Mouse (Mus musculus) embryonic facial prominence, embryonic 10.5 days (tissue): ENCODE measurements around the gene Tcp11. TPM values are rescaled to one million over a fixed set of nuclear protein-coding genes. Genes with fewer than 3 reads are reported as not detected.

ENCODE experiments used
- DNase-seq: peaks from one replicate; pipeline ENCODE4 v3.0.0-alpha.2; 2017; ENCODE audit warnings: low spot score
- H3K27ac ChIP-seq: fragments of 300-500 bp; sonication (generic); replicated peaks from 2 replicates; pipeline ENCODE4 v1.5.1; 2016; ENCODE audit warnings: mild to moderate bottlenecking
- H3K27me3 ChIP-seq: fragments of 300-500 bp; sonication (generic); replicated peaks from 2 replicates; pipeline ENCODE4 v1.6.1; 2016; ENCODE audit warnings: low read depth, mild to moderate bottlenecking; ENCODE audit not compliant: poor library complexity, severe bottlenecking
- H3K36me3 ChIP-seq: fragments of 300-500 bp; sonication (generic); replicated peaks from 2 replicates; pipeline ENCODE4 v1.6.1; 2016; ENCODE audit warnings: mild to moderate bottlenecking, moderate library complexity
- H3K4me1 ChIP-seq: fragments of 300-500 bp; sonication (generic); 2 replicates; pipeline ENCODE4 v1.6.1; 2016
- H3K4me3 ChIP-seq: fragments of 300-500 bp; sonication (generic); 2 replicates; pipeline ENCODE4 v1.5.1; 2016; ENCODE audit warnings: mild to moderate bottlenecking, moderate library complexity
- H3K9me3 ChIP-seq: fragments of 300-500 bp; sonication (generic); 2 replicates; pipeline ENCODE4 v1.6.1; 2016; ENCODE audit warnings: mild to moderate bottlenecking
- WGBS: fragments of 180-500 bp; shearing (Covaris S2); methylation state at CpG from one replicate; pipeline ENCODE4 v1.1.7; 2016; 5-methylcytosine and 5-hydroxymethylcytosine counted together
- polyA plus RNA-seq: library from polyadenylated mRNA; unstranded; fragments of >200 nt; fragmentation: Nextera tagmentation; extraction: Ambion mirVana; gene quantifications from 2 replicates; pipeline ENCODE4 v1.2.1, GENCODE M21; 2016

Tcp11 gene
- polyA plus RNA-seq, 1 experiment from 2014 or later = 0.83 TPM

DNA sequence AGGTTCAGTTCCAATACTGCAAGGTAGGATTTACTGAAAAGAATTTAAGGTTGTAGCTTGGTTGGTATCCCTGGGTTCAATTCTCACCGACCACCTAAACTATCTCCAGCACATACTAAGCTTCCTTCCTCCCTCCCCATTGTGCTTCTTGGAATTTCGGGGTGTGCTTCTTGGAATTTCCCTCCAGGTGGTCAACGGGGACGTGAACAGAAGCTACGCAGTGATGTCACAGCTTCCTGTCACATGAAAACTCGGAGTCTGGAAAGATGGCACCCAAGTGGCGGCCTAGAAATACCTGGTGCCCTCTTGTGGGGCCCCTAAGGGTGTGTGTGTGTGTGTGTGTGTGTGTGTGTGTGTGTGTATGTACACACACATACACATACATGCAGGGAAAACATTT is 1.4 kb upstream of the Tcp11 start:
- 91% methylated on average over 7 of the region's 7 CpGs for WGBS
- Histone ChIP-seq H3K4me3 (no peak overlapping the region), H3K36me3 (no peaks in the 10 kb centered on the region), H3K9me3 (no peaks in the 10 kb centered on the region), H3K4me1 (peaks cover 45% of the 10 kb centered on the region), H3K27me3 (peaks cover 46% of the 10 kb centered on the region), H3K27ac (no peak overlapping the region)
- no peak for DNase-seq

- peak; percentile 68 for DNase-seq
- H3K27ac ChIP-seq = no peak overlapping the region
- H3K4me1 ChIP-seq = peaks cover 44% of the 10 kb centered on the region
- WGBS = 51% methylated on average over 9 of the region's 9 CpGs
- H3K36me3 ChIP-seq = no peaks in the 10 kb centered on the region
- H3K9me3 ChIP-seq = no peaks in the 10 kb centered on the region
- H3K4me3 ChIP-seq = no peak overlapping the region
- peaks cover 51% of the 10 kb centered on the region for H3K27me3 ChIP-seq
Observed at GRCm38 (mm10) chr17:28081385-28081784, 946 bp upstream of the Tcp11 start.

DNA sequence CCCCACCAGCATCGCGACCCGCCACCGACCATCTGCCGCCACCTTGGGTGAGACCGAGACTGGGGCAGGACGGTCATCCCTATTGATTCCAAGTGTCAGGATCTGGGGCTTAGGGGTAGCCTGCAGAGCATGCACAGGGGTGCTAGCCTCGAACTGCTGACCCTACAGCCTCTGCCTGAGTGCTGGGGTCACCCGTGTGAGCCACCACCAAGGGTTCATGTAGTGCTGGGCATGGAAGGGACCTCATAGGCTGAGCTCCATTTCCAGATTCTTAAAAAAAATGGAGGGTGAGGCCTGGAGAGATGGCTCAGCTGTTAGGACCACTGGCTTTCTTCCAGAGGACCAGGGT is 352 bp upstream of the Tcp11 start:
- no peaks in the 10 kb centered on the region for H3K36me3 ChIP-seq
- WGBS = 17% methylated on average over 9 of the region's 9 CpGs
- DNase-seq = no peak
- peaks cover 40% of the 10 kb centered on the region for H3K4me1 ChIP-seq
- H3K9me3 ChIP-seq = no peaks in the 10 kb centered on the region
- peak overlapping the region; percentile 63; the same call in 1 of the 2 replicates for H3K27ac ChIP-seq
- peaks cover 57% of the 10 kb centered on the region for H3K27me3 ChIP-seq
- H3K4me3 ChIP-seq = peak overlapping the region; percentile 71

DNA sequence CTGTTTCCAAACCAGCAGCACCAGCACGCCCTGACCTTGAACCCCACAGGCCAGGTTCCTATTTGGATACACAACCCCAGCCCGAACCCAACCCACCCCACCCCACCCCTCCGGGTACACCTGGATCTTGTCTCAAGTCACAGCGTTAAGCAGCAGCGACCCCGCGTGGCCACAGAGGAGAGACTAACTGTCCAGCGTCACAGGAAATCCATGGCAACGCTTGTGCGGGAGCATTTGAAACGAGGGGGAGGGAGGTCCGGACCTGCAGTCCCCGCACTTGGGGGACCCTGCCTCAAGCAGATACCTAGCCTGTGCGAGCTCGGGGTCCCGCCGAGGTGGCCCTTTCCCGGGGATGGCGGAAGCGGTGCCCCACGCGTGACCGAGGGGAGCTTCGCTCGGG is 821 bp downstream of the Tcp11 start:
- Histone ChIP-seq H3K9me3 (no peaks in the 10 kb centered on the region), H3K27me3 (peaks cover 59% of the 10 kb centered on the region)

DNA sequence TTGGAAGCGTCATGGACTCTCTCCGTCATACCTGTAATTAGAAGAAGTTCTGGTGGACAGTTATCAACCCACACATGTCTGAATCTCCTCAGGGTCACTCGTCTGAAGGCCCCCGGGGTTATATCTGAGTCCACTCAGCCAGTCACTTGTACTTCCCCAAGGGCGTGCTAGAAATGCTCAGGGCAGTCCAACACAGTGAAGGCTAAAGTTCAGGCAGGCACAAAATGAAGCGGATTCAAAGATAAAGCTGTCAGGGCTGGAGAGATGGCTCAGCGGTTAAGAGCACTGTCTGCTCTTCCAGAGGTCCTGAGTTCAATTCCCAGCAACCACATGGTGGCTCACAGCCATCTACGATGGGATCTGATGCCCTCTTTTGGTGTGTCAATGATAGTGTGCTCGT is 2.4 kb downstream of the Tcp11 start:
- no peak overlapping the region for H3K4me3 ChIP-seq
- no peaks in the 10 kb centered on the region for H3K36me3 ChIP-seq
- peaks cover 21% of the 10 kb centered on the region for H3K4me1 ChIP-seq
- 89% methylated on average over 9 of the region's 9 CpGs for WGBS
- no peak overlapping the region for H3K27ac ChIP-seq
- no peak for DNase-seq
- H3K9me3 ChIP-seq = no peaks in the 10 kb centered on the region
- peaks cover 43% of the 10 kb centered on the region for H3K27me3 ChIP-seq

More for the DNA sequence above, 821 bp downstream of the Tcp11 start:
- H3K4me3 ChIP-seq = peak overlapping the region; percentile 71
- peaks cover 28% of the 10 kb centered on the region for H3K4me1 ChIP-seq
- H3K36me3 ChIP-seq = no peaks in the 10 kb centered on the region
- under 1% methylated on average over 25 of the region's 25 CpGs for WGBS
- DNase-seq = peak; percentile 92
- H3K27ac ChIP-seq = peak overlapping the region; percentile 63

DNA sequence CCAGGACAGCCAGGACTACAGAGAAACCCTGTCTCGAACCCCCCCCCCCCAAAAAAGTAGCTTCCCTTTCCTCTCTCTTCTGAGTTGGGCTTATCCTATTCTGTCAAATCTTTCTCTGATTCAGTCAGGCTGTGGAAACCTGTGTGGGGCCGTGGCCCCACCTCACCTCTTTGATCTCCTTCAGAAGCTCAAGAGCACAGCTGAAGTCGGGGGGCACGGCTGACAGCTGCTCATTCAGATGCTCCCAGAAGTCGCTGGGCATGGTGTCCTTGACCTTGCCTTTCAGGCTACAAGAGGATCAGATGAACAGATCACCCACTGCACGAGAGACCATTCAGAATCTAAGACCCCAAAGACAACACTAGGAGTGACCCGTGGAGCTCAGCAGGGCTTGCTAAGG is 6.0 kb downstream of the Tcp11 start:
- DNase-seq = no peak
- Histone ChIP-seq H3K27me3 (peaks cover 20% of the 10 kb centered on the region; the same call in 1 of the 2 replicates), H3K36me3 (no peaks in the 10 kb centered on the region), H3K27ac (no peak overlapping the region), H3K4me3 (no peak overlapping the region), H3K4me1 (peaks cover 9% of the 10 kb centered on the region), H3K9me3 (no peaks in the 10 kb centered on the region; the same call in 1 of the 2 replicates)
- WGBS = 78% methylated on average over 7 of the region's 7 CpGs

DNA sequence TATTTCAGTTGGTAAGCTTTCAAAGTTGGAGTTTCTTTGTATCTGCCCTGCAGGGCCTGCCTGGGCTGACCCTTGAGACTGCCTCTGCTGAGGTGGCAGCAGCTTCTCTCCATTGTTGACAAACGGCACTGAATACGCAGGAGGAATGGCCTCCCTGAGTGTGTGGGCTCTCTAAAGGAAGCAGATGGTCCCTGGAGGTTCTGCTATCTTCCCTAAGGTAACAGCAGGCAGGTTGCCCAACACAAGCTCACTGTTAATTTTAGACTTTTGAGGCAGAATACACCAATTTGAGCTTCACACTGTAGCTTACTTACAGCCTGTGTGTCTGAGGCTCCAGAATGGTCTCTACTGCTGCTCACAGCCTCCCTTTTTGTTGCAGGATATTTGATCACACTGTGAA is 7.7 kb downstream of the Tcp11 start:
- H3K4me3 ChIP-seq = no peak overlapping the region
- no peak overlapping the region for H3K27ac ChIP-seq
- peaks cover 8% of the 10 kb centered on the region for H3K4me1 ChIP-seq
- H3K9me3 ChIP-seq = no peaks in the 10 kb centered on the region; the same call in 1 of the 2 replicates
- no peak for DNase-seq
- 81% methylated on average over 2 of the region's 2 CpGs for WGBS
- H3K27me3 ChIP-seq = 0 out of 2 replicates have a peak, but pooled peaks cover 15% of the 10 kb centered on the region
- no peaks in the 10 kb centered on the region for H3K36me3 ChIP-seq

GRCm38 (mm10) chr17:28070256-28070655 is 10.2 kb downstream of the Tcp11 start:
- Histone ChIP-seq H3K4me1 (peaks cover 11% of the 10 kb centered on the region), H3K27ac (no peak overlapping the region), H3K9me3 (no peaks in the 10 kb centered on the region; the same call in 1 of the 2 replicates), H3K4me3 (no peak overlapping the region), H3K36me3 (no peaks in the 10 kb centered on the region), H3K27me3 (no peaks in the 10 kb centered on the region)
- no peak for DNase-seq
- 88% methylated on average over 13 of the region's 13 CpGs for WGBS

GRCm38 (mm10) chr17:28069446-28069845 is 11.0 kb downstream of the Tcp11 start:
- peaks cover 11% of the 10 kb centered on the region for H3K4me1 ChIP-seq
- H3K27me3 ChIP-seq = no peaks in the 10 kb centered on the region
- H3K27ac ChIP-seq = 0 out of 2 replicates have a peak overlapping the region, but pooled peaks have one; percentile 48
- WGBS = 25% methylated on average over 12 of the region's 12 CpGs
- H3K4me3 ChIP-seq = no peak overlapping the region
- no peak for DNase-seq
- no peaks in the 10 kb centered on the region for H3K36me3 ChIP-seq
- H3K9me3 ChIP-seq = no peaks in the 10 kb centered on the region; the same call in 1 of the 2 replicates

GRCm38 (mm10) chr17:28067303-28067702 is 13.1 kb downstream of the Tcp11 start:
- no peaks in the 10 kb centered on the region; the same call in 1 of the 2 replicates for H3K9me3 ChIP-seq
- WGBS = 92% methylated on average over 4 of the region's 4 CpGs
- peaks cover 22% of the 10 kb centered on the region for H3K4me1 ChIP-seq
- no peak overlapping the region for H3K4me3 ChIP-seq
- no peaks in the 10 kb centered on the region for H3K27me3 ChIP-seq
- DNase-seq = no peak
- no peaks in the 10 kb centered on the region for H3K36me3 ChIP-seq
- no peak overlapping the region for H3K27ac ChIP-seq

DNA sequence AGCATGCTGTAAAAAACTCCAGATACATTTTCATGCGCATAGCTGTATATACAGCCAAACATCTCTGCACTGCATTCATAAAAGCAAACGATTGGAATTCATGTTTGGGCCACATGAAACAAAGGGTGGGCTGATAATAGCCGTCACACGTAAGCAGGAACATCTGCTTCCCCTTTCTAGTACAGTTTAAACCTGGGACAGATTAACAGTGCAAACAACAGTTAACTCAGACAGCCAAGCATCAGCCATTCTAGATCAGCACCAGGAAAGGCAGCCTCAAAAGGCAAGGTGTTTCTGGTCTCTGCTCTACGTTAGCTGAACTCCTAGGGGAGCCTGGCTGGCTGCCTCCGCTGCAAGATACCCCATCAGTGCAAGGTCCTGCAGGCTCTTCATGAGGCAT is 17.3 kb downstream of the Tcp11 start:
- WGBS = 57% methylated on average over 6 of the region's 6 CpGs
- Histone ChIP-seq H3K36me3 (peaks cover 27% of the 10 kb centered on the region), H3K4me1 (peaks cover 48% of the 10 kb centered on the region), H3K27ac (peak overlapping the region; percentile 72), H3K4me3 (no peak overlapping the region), H3K27me3 (no peaks in the 10 kb centered on the region), H3K9me3 (no peaks in the 10 kb centered on the region)
- DNase-seq = peak; percentile 32

DNA sequence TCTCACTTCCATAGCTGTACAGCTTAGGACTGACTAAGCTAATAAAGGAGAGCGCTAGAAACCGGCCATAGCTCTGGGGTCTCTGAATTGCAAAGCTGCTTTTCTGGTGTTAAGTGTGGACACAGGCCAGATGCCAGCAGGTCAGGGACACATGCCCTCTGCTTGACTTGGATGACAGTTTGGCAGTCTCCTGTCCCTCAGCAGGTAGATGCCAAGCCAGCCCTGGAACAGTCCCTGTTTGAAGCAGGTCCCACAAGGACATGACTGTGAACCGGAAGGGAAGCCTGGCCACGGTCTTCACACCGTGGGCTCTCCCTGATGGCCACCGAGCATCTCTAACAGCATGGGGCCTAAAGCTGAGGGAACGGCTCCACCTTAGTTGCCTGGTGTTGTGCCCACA is 17.7 kb downstream of the Tcp11 start:
- Histone ChIP-seq H3K4me1 (peaks cover 49% of the 10 kb centered on the region), H3K27ac (peak overlapping the region; percentile 72), H3K27me3 (no peaks in the 10 kb centered on the region), H3K9me3 (no peaks in the 10 kb centered on the region), H3K4me3 (no peak overlapping the region), H3K36me3 (peaks cover 32% of the 10 kb centered on the region)
- 76% methylated on average over 7 of the region's 7 CpGs for WGBS
- no peak for DNase-seq

GRCm38 (mm10) chr17:28061472-28061871 is 19.0 kb downstream of the Tcp11 start:
- Histone ChIP-seq H3K27ac (peak overlapping the region; percentile 77), H3K36me3 (peaks cover 43% of the 10 kb centered on the region), H3K4me1 (peaks cover 47% of the 10 kb centered on the region), H3K27me3 (no peaks in the 10 kb centered on the region), H3K4me3 (0 out of 2 replicates have a peak overlapping the region, but pooled peaks have one; percentile 6), H3K9me3 (no peaks in the 10 kb centered on the region)
- peak; percentile 64 for DNase-seq
- 47% methylated on average over 7 of the region's 7 CpGs for WGBS
